10 mouse cellular contexts compared by ENCODE assay signal in genomic region chr10:95255018-95255680, GRCm38 (mm10).
DNase-seq lines count a peak whose midpoint lies in the region; ATAC-seq and TF ChIP-seq lines count a peak whose summit lies in the region.
"Had no signal": no experiment of that assay in that cellular context is flagged by ENCODE, and none has a peak within 500 bp of the region (broad histone marks: within the 10 kb centered on the region; RNA-seq: fewer than 3 reads in every experiment).

No protein-coding gene starts in this region.

- no peaks in the 10 kb centered on the region for H3K9me3 ChIP-seq in hindbrain, embryonic 12.5 days (replicated peaks)
- no peaks in the 10 kb centered on the region for H3K9me3 ChIP-seq in hindbrain, embryonic 11.5 days (ENCODE audit: control insufficient read depth, low read length)
- H3K9me3 ChIP-seq in midbrain, embryonic 13.5 days = no peaks in the 10 kb centered on the region
- no peaks in the 10 kb centered on the region for H3K9me3 ChIP-seq in midbrain, embryonic 10.5 days (replicated peaks)
- H3K9me3 ChIP-seq in stomach, postnatal 0 days (ENCODE audit: control insufficient read depth, low read length) = no peaks in the 10 kb centered on the region
- H3K9me3 ChIP-seq: heart, embryonic 12.5 days had no signal

- no peak overlapping the region for H3K9ac ChIP-seq in hindbrain, embryonic 12.5 days
- H3K9ac ChIP-seq in hindbrain, embryonic 11.5 days (ENCODE audit: low read depth, low read length) = no peak overlapping the region
- H3K9ac ChIP-seq in midbrain, embryonic 13.5 days (replicated peaks) = no peak overlapping the region
- no peak overlapping the region for H3K9ac ChIP-seq in stomach, postnatal 0 days (ENCODE audit: low read length)
- H3K9ac ChIP-seq: heart, embryonic 12.5 days had no signal

- no peak for TF ChIP-seq POLR2A in embryonic fibroblast, embryonic 13.5 days (IDR thresholded peaks at IDR 0.05; ENCODE audit: low read depth, low read length)

- no peak overlapping the region for H3K27ac ChIP-seq in hindbrain, embryonic 12.5 days
- H3K27ac ChIP-seq in hindbrain, embryonic 11.5 days (ENCODE audit: low read depth, low read length) = no peak overlapping the region
- 0 out of 2 replicates have a peak overlapping the region, but pooled peaks have one; percentile 35 for H3K27ac ChIP-seq in midbrain, embryonic 13.5 days
- no peak overlapping the region for H3K27ac ChIP-seq in midbrain, embryonic 10.5 days (replicated peaks)
- peak overlapping the region; percentile 63; the same call in 1 of the 2 replicates for H3K27ac ChIP-seq in embryonic fibroblast, embryonic 13.5 days (ENCODE audit: insufficient read depth, low read length)
- peak overlapping the region; percentile 73 for H3K27ac ChIP-seq in stomach, postnatal 0 days (replicated peaks)

- no peak for DNase-seq in hindbrain, embryonic 11.5 days (ENCODE audit: low spot score)
- DNase-seq in midbrain, embryonic 10.5 days (ENCODE audit: low spot score) = no peak
- DNase-seq in stomach, postnatal 0 days (ENCODE audit: low spot score) = no peak
- DNase-seq in layer of hippocampus, adult 9-10 months (ENCODE audit: low spot score) = no peak
- DNase-seq: thymus, postnatal 4 days had no signal

- no peak for TF ChIP-seq CTCF in embryonic fibroblast, embryonic 13.5 days (IDR thresholded peaks at IDR 0.05; ENCODE audit: borderline replicate concordance, insufficient read depth, low read length)
- no peak for TF ChIP-seq CTCF in stomach, postnatal 0 days (IDR thresholded peaks at IDR 0.05; ENCODE audit: low read depth)

- WGBS in hindbrain, embryonic 12.5 days = 67% methylated on average over 8 of the region's 8 CpGs
- WGBS in hindbrain, embryonic 11.5 days = 71% methylated on average over 8 of the region's 8 CpGs
- WGBS in midbrain, embryonic 13.5 days = 74% methylated on average over 8 of the region's 8 CpGs
- WGBS in midbrain, embryonic 10.5 days = 86% methylated on average over 8 of the region's 8 CpGs
- WGBS in stomach, postnatal 0 days = 57% methylated on average over 8 of the region's 8 CpGs

- ATAC-seq in hindbrain, embryonic 12.5 days (ENCODE audit: low FRiP score) = no peak
- ATAC-seq in hindbrain, embryonic 11.5 days (ENCODE audit: low FRiP score) = no peak
- ATAC-seq in midbrain, embryonic 13.5 days = no peak
- ATAC-seq in stomach, postnatal 0 days (ENCODE audit: low FRiP score, low TSS enrichment) = no peak
- ATAC-seq: hindbrain, embryonic 16.5 days had no signal

- peak overlapping the region; percentile 9; the same call in 1 of the 2 replicates for H3K4me2 ChIP-seq in hindbrain, embryonic 12.5 days (replicated peaks)
- H3K4me2 ChIP-seq in hindbrain, embryonic 11.5 days (replicated peaks; ENCODE audit: low read depth, low read length) = no peak overlapping the region
- H3K4me2 ChIP-seq in midbrain, embryonic 13.5 days (replicated peaks) = no peak overlapping the region
- H3K4me2 ChIP-seq in stomach, postnatal 0 days (replicated peaks; ENCODE audit: low read depth) = peak overlapping the region; percentile 39

- no peak for TF ChIP-seq EP300 in stomach, postnatal 0 days (optimal IDR thresholded peaks at IDR 0.05)

- H3K36me3 ChIP-seq in hindbrain, embryonic 12.5 days = no peaks in the 10 kb centered on the region
- H3K36me3 ChIP-seq in hindbrain, embryonic 11.5 days (ENCODE audit: control insufficient read depth, insufficient read depth, low read length) = no peaks in the 10 kb centered on the region
- no peaks in the 10 kb centered on the region for H3K36me3 ChIP-seq in midbrain, embryonic 13.5 days
- no peaks in the 10 kb centered on the region for H3K36me3 ChIP-seq in midbrain, embryonic 10.5 days
- H3K36me3 ChIP-seq in stomach, postnatal 0 days (ENCODE audit: control insufficient read depth, insufficient read depth, low read length) = no peaks in the 10 kb centered on the region
- H3K36me3 ChIP-seq: heart, embryonic 12.5 days had no signal

- peaks cover 29% of the 10 kb centered on the region for H3K4me1 ChIP-seq in hindbrain, embryonic 12.5 days
- peaks cover 8% of the 10 kb centered on the region; the same call in 1 of the 2 replicates for H3K4me1 ChIP-seq in hindbrain, embryonic 11.5 days (replicated peaks; ENCODE audit: control insufficient read depth, insufficient read depth, low read length)
- peaks cover 44% of the 10 kb centered on the region for H3K4me1 ChIP-seq in midbrain, embryonic 13.5 days (replicated peaks)
- H3K4me1 ChIP-seq in midbrain, embryonic 10.5 days = peaks cover 61% of the 10 kb centered on the region
- peaks cover 3% of the 10 kb centered on the region; the same call in 1 of the 2 replicates for H3K4me1 ChIP-seq in embryonic fibroblast, embryonic 13.5 days (ENCODE audit: control insufficient read depth, insufficient read depth, low read length)
- peaks cover 7% of the 10 kb centered on the region; the same call in 1 of the 2 replicates for H3K4me1 ChIP-seq in stomach, postnatal 0 days (replicated peaks; ENCODE audit: control insufficient read depth, insufficient read depth)

- H3K4me3 ChIP-seq in hindbrain, embryonic 12.5 days = no peak overlapping the region
- no peak overlapping the region for H3K4me3 ChIP-seq in hindbrain, embryonic 11.5 days (ENCODE audit: low read depth, low read length)
- H3K4me3 ChIP-seq in midbrain, embryonic 13.5 days (replicated peaks) = no peak overlapping the region
- no peak overlapping the region for H3K4me3 ChIP-seq in midbrain, embryonic 10.5 days
- H3K4me3 ChIP-seq in embryonic fibroblast, embryonic 13.5 days (ENCODE audit: insufficient read depth, low read length) = no peak overlapping the region
- H3K4me3 ChIP-seq in stomach, postnatal 0 days (ENCODE audit: low read depth, low read length) = no peak overlapping the region
- H3K4me3 ChIP-seq: heart, embryonic 12.5 days had no signal

- peaks cover 3% of the 10 kb centered on the region; the same call in 1 of the 2 replicates for H3K27me3 ChIP-seq in hindbrain, embryonic 12.5 days
- no peaks in the 10 kb centered on the region for H3K27me3 ChIP-seq in hindbrain, embryonic 11.5 days (ENCODE audit: control insufficient read depth, insufficient read depth, low read length)
- H3K27me3 ChIP-seq in midbrain, embryonic 13.5 days = no peaks in the 10 kb centered on the region; the same call in 1 of the 2 replicates
- no peaks in the 10 kb centered on the region for H3K27me3 ChIP-seq in midbrain, embryonic 10.5 days (ENCODE audit: low read depth, poor library complexity, severe bottlenecking)
- H3K27me3 ChIP-seq in stomach, postnatal 0 days (ENCODE audit: control insufficient read depth, insufficient read depth, low read length) = no peaks in the 10 kb centered on the region
- H3K27me3 ChIP-seq: heart, embryonic 12.5 days had no signal

Comparison
In these comparisons a context has a peak if more than half of its experiments do, and no peak if none do; other contexts are left out.
1. H3K27ac ChIP-seq: peak in midbrain, embryonic 13.5 days (single experiment), embryonic fibroblast, embryonic 13.5 days (single experiment) and stomach, postnatal 0 days (single experiment); none in hindbrain, embryonic 12.5 days (single experiment), hindbrain, embryonic 11.5 days (single experiment) and midbrain, embryonic 10.5 days (single experiment).
2. H3K4me2 ChIP-seq: peak in hindbrain, embryonic 12.5 days (single experiment) and stomach, postnatal 0 days (single experiment); none in hindbrain, embryonic 11.5 days (single experiment) and midbrain, embryonic 13.5 days (single experiment).